Mouse (Mus musculus): ENCODE measurements around the gene Trhde. TPM values are rescaled to one million over a fixed set of nuclear protein-coding genes. Genes with fewer than 3 reads are reported as not detected.

The Trhde gene
- under 1 TPM; 0.17 to 0.34 TPM for total RNA-seq (2021)

GRCm38 (mm10) chr10:114802161-114802651, at the start of gene Trhde:
TSS of gene Trhde (minus strand) at chr10:114802307.
- no peak for DNase-seq (ENCODE audit: low spot score)
- intact Hi-C loops (cut with DNase I) = no loop called here

- DNase-seq (ENCODE audit: low spot score) = no peak
- intact Hi-C loops (cut with DNase I) = no loop called here
Measured at GRCm38 (mm10) chr10:114841966-114842365, 39.9 kb upstream of the Trhde start.

- intact Hi-C loops (cut with DNase I) = no loop called here
- DNase-seq (ENCODE audit: low spot score) = no peak
Measured at GRCm38 (mm10) chr10:114841440-114841839, 39.3 kb upstream of the Trhde start.

- no peak for DNase-seq (ENCODE audit: low spot score)
- intact Hi-C loops (cut with DNase I) = no loop called here
Measured at GRCm38 (mm10) chr10:114831313-114831712, 29.2 kb upstream of the Trhde start.

- no peak for DNase-seq (ENCODE audit: low spot score)
- intact Hi-C loops (cut with DNase I) = no loop called here
Measured at GRCm38 (mm10) chr10:114808799-114809198, 6.7 kb upstream of the Trhde start.

- no peak for DNase-seq (ENCODE audit: low spot score)
- intact Hi-C loops (cut with DNase I) = no loop called here
Measured at GRCm38 (mm10) chr10:114805884-114806283, 3.8 kb upstream of the Trhde start.

GRCm38 (mm10) chr10:114801457-114802160, 498 bp downstream of the Trhde start:
- no peak for DNase-seq (ENCODE audit: low spot score)
- intact Hi-C loops (cut with DNase I) = no loop called here

GRCm38 (mm10) chr10:114800331-114801304, 1.5 kb downstream of the Trhde start:
- intact Hi-C loops (cut with DNase I) = no loop called here
- DNase-seq (ENCODE audit: low spot score) = no peak

- intact Hi-C loops (cut with DNase I) = no loop called here
- no peak for DNase-seq (ENCODE audit: low spot score)
Measured at GRCm38 (mm10) chr10:114799481-114799880, 2.6 kb downstream of the Trhde start.

GRCm38 (mm10) chr10:114798788-114799187, 3.3 kb downstream of the Trhde start:
- no peak for DNase-seq (ENCODE audit: low spot score)
- intact Hi-C loops (cut with DNase I) = no loop called here

- DNase-seq (ENCODE audit: low spot score) = no peak
- intact Hi-C loops (cut with DNase I) = no loop called here
Measured at GRCm38 (mm10) chr10:114798218-114798617, 3.9 kb downstream of the Trhde start.

- no peak for DNase-seq (ENCODE audit: low spot score)
- intact Hi-C loops (cut with DNase I) = no loop called here
Measured at GRCm38 (mm10) chr10:114797664-114798063, 4.4 kb downstream of the Trhde start.

- intact Hi-C loops (cut with DNase I) = no loop called here
- DNase-seq (ENCODE audit: low spot score) = no peak
Measured at GRCm38 (mm10) chr10:114796872-114797271, 5.2 kb downstream of the Trhde start.

- intact Hi-C loops (cut with DNase I) = no loop called here
Measured at GRCm38 (mm10) chr10:114794214-114794613, 7.9 kb downstream of the Trhde start.

GRCm38 (mm10) chr10:114765914-114766313, 36.2 kb downstream of the Trhde start:
- DNase-seq (ENCODE audit: low spot score) = no peak
- intact Hi-C loops (cut with DNase I) = no loop called here

More at GRCm38 (mm10) chr10:114794214-114794613, 7.9 kb downstream of the Trhde start:
- no peak for DNase-seq (ENCODE audit: low spot score)

GRCm38 (mm10) chr10:114762125-114762524, 40.0 kb downstream of the Trhde start:
- intact Hi-C loops (cut with DNase I) = no loop called here
- no peak for DNase-seq (ENCODE audit: low spot score)

GRCm38 (mm10) chr10:114759240-114759639, 42.9 kb downstream of the Trhde start:
- intact Hi-C loops (cut with DNase I) = no loop called here
- DNase-seq (ENCODE audit: low spot score) = no peak

GRCm38 (mm10) chr10:114758614-114759013, 43.5 kb downstream of the Trhde start:
- DNase-seq (ENCODE audit: low spot score) = no peak
- intact Hi-C loops (cut with DNase I) = no loop called here

GRCm38 (mm10) chr10:114742755-114743705, 59.1 kb downstream of the Trhde start:
- intact Hi-C loops (cut with DNase I) = no loop called here

GRCm38 (mm10) chr10:114739916-114740315, 62.2 kb downstream of the Trhde start:
- intact Hi-C loops (cut with DNase I) = no loop called here
- DNase-seq (ENCODE audit: low spot score) = no peak

More at GRCm38 (mm10) chr10:114742755-114743705, 59.1 kb downstream of the Trhde start:
- no peak for DNase-seq (ENCODE audit: low spot score)

All from heart, postnatal 25 days (tissue).